Mouse (Mus musculus) liver, embryonic 12.5 days (tissue): Measurements from ENCODE around the gene Tmem205. TPM values are rescaled to one million over a fixed set of nuclear protein-coding genes. Genes with fewer than 3 reads are reported as not detected.

Source experiments
- ATAC-seq: fragments of 200-750 bp; cut with Nextera tagmentation; 2 replicates; pipeline ENCODE4 v1.8.0; 2017; ENCODE audit warnings: moderate number of reproducible peaks, mild to moderate bottlenecking, moderate library complexity
- H3K27ac ChIP-seq: fragments of 300-500 bp; sonication (generic); 2 replicates; pipeline ENCODE4 v1.5.1; 2016; ENCODE audit warnings: mild to moderate bottlenecking
- H3K27me3 ChIP-seq: fragments of 300-500 bp; sonication (generic); replicated peaks from 2 replicates; pipeline ENCODE4 v1.6.1; 2016; ENCODE audit warnings: mild to moderate bottlenecking, moderate library complexity
- H3K36me3 ChIP-seq: fragments of 300-500 bp; sonication (generic); 2 replicates; pipeline ENCODE4 v1.6.1; 2016; ENCODE audit warnings: mild to moderate bottlenecking, moderate library complexity
- H3K4me1 ChIP-seq: fragments of 300-500 bp; sonication (generic); 2 replicates; pipeline ENCODE4 v1.6.1; 2016
- H3K4me2 ChIP-seq: fragments of 300-500 bp; sonication (generic); 2 replicates; pipeline ENCODE4 v1.6.1; 2016; ENCODE audit warnings: mild to moderate bottlenecking, moderate library complexity
- H3K4me3 ChIP-seq: fragments of 300-500 bp; sonication (generic); 2 replicates; pipeline ENCODE4 v1.5.1; 2016; ENCODE audit warnings: mild to moderate bottlenecking, moderate library complexity
- H3K9ac ChIP-seq: fragments of 300-500 bp; sonication (generic); 2 replicates; pipeline ENCODE4 v1.6.1; 2016; ENCODE audit warnings: mild to moderate bottlenecking, moderate library complexity
- H3K9me3 ChIP-seq: fragments of 300-500 bp; sonication (generic); replicated peaks from 2 replicates; pipeline ENCODE4 v1.6.1; 2016; ENCODE audit warnings: mild to moderate bottlenecking, moderate library complexity
- WGBS: fragments of 180-500 bp; shearing (Covaris S2); methylation state at CpG from one replicate; pipeline ENCODE4 v1.1.7; 2016; ENCODE audit not compliant: insufficient replicate concordance; 5-methylcytosine and 5-hydroxymethylcytosine counted together
- polyA plus RNA-seq: library from polyadenylated mRNA; unstranded; fragments of >200 nt; fragmentation: Nextera tagmentation; extraction: Ambion mirVana; gene quantifications from 2 replicates; pipeline ENCODE4 v1.2.1, GENCODE M21; 2016

The Tmem205 gene
- polyA plus RNA-seq, 1 experiment from 2014 or later: 41.8 TPM

GRCm38 (mm10) chr9:21958372-21958771 lies 31.0 kb upstream of the Tmem205 start:
- Histone ChIP-seq H3K4me1 (peaks cover 60% of the 10 kb centered on the region), H3K27me3 (peaks cover 9% of the 10 kb centered on the region; the same call in 1 of the 2 replicates), H3K9ac (peak overlapping the region; percentile 93), H3K4me2 (peak overlapping the region; percentile 79), H3K9me3 (no peaks in the 10 kb centered on the region), H3K36me3 (peaks cover 55% of the 10 kb centered on the region), H3K27ac (peak overlapping the region; percentile 97), H3K4me3 (peak overlapping the region; percentile 98)
- 77% methylated on average over 5 of the region's 5 CpGs for WGBS
- no peak for ATAC-seq

GRCm38 (mm10) chr9:21955570-21956281 lies 28.4 kb upstream of the Tmem205 start, which contains the start of gene Swsap1:
TSS of gene Swsap1 (plus strand) at chr9:21955755.
- peaks cover 41% of the 10 kb centered on the region for H3K36me3 ChIP-seq
- H3K4me3 ChIP-seq: peak within 1 kb of the TSS; percentile 74
- under 1% methylated on average over 54 of the region's 54 CpGs for WGBS
- H3K4me2 ChIP-seq: peak within 1 kb of the TSS; percentile 70
- ATAC-seq: peak; percentile 94
- H3K27ac ChIP-seq: peak within 1 kb of the TSS; percentile 97
- H3K9ac ChIP-seq: peak within 1 kb of the TSS; percentile 80
- no peaks in the 10 kb centered on the region for H3K9me3 ChIP-seq
- H3K4me1 ChIP-seq: peaks cover 50% of the 10 kb centered on the region
- H3K27me3 ChIP-seq: no peaks in the 10 kb centered on the region; the same call in 1 of the 2 replicates

GRCm38 (mm10) chr9:21955225-21955569 lies 27.8 kb upstream of the Tmem205 start:
- peaks cover 36% of the 10 kb centered on the region for H3K36me3 ChIP-seq
- peak overlapping the region; percentile 74 for H3K4me3 ChIP-seq
- H3K27ac ChIP-seq: peak overlapping the region; percentile 97
- under 1% methylated on average over 18 of the region's 18 CpGs for WGBS
- no peaks in the 10 kb centered on the region; the same call in 1 of the 2 replicates for H3K27me3 ChIP-seq
- no peaks in the 10 kb centered on the region for H3K9me3 ChIP-seq
- peak overlapping the region; percentile 70 for H3K4me2 ChIP-seq
- peak overlapping the region; percentile 80 for H3K9ac ChIP-seq
- ATAC-seq: peak; percentile 69
- H3K4me1 ChIP-seq: peaks cover 45% of the 10 kb centered on the region

GRCm38 (mm10) chr9:21954635-21955034 lies 27.3 kb upstream of the Tmem205 start:
- peak overlapping the region; percentile 70 for H3K4me2 ChIP-seq
- no peak overlapping the region for H3K27ac ChIP-seq
- no peak for ATAC-seq
- peaks cover 39% of the 10 kb centered on the region for H3K4me1 ChIP-seq
- peaks cover 30% of the 10 kb centered on the region for H3K36me3 ChIP-seq
- H3K9ac ChIP-seq: peak overlapping the region; percentile 80; the same call in 1 of the 2 replicates
- WGBS: 74% methylated on average over 3 of the region's 3 CpGs
- peak overlapping the region; percentile 74 for H3K4me3 ChIP-seq
- H3K9me3 ChIP-seq: no peaks in the 10 kb centered on the region
- H3K27me3 ChIP-seq: no peaks in the 10 kb centered on the region

- WGBS: 19% methylated on average over 3 of the region's 3 CpGs
- ATAC-seq: no peak
- Histone ChIP-seq H3K36me3 (peaks cover 20% of the 10 kb centered on the region), H3K9me3 (no peaks in the 10 kb centered on the region), H3K4me2 (no peak overlapping the region), H3K27me3 (peaks cover 9% of the 10 kb centered on the region), H3K4me3 (no peak overlapping the region), H3K27ac (no peak overlapping the region), H3K9ac (no peak overlapping the region), H3K4me1 (peaks cover 29% of the 10 kb centered on the region)
Observed at GRCm38 (mm10) chr9:21953600-21953999, 26.2 kb upstream of the Tmem205 start.

- Histone ChIP-seq H3K9ac (no peak overlapping the region), H3K4me3 (no peak overlapping the region), H3K4me1 (peaks cover 25% of the 10 kb centered on the region), H3K9me3 (no peaks in the 10 kb centered on the region), H3K4me2 (no peak overlapping the region), H3K36me3 (peaks cover 4% of the 10 kb centered on the region; the same call in 1 of the 2 replicates), H3K27ac (no peak overlapping the region), H3K27me3 (peaks cover 25% of the 10 kb centered on the region)
- no peak for ATAC-seq
- 70% methylated on average over 3 of the region's 3 CpGs for WGBS
Observed at GRCm38 (mm10) chr9:21951977-21952376, 24.6 kb upstream of the Tmem205 start.

GRCm38 (mm10) chr9:21950322-21950721 lies 23.0 kb upstream of the Tmem205 start:
- peaks cover 34% of the 10 kb centered on the region for H3K27me3 ChIP-seq
- H3K4me1 ChIP-seq: peaks cover 19% of the 10 kb centered on the region
- H3K4me3 ChIP-seq: no peak overlapping the region
- no peak overlapping the region for H3K9ac ChIP-seq
- H3K9me3 ChIP-seq: no peaks in the 10 kb centered on the region
- no peaks in the 10 kb centered on the region for H3K36me3 ChIP-seq
- H3K4me2 ChIP-seq: no peak overlapping the region
- no peak for ATAC-seq
- H3K27ac ChIP-seq: no peak overlapping the region
- WGBS: 15% methylated on average over 11 of the region's 11 CpGs

- Histone ChIP-seq H3K4me1 (peaks cover 25% of the 10 kb centered on the region), H3K9me3 (no peaks in the 10 kb centered on the region), H3K27me3 (peaks cover 46% of the 10 kb centered on the region), H3K4me3 (no peak overlapping the region), H3K9ac (no peak overlapping the region), H3K4me2 (no peak overlapping the region), H3K36me3 (no peaks in the 10 kb centered on the region), H3K27ac (no peak overlapping the region)
- 48% methylated on average over 6 of the region's 6 CpGs for WGBS
- no peak for ATAC-seq
Observed at GRCm38 (mm10) chr9:21948790-21949189, 21.4 kb upstream of the Tmem205 start.

GRCm38 (mm10) chr9:21948146-21948545 lies 20.8 kb upstream of the Tmem205 start:
- Histone ChIP-seq H3K4me3 (no peak overlapping the region), H3K9me3 (no peaks in the 10 kb centered on the region), H3K9ac (no peak overlapping the region), H3K4me1 (peaks cover 25% of the 10 kb centered on the region), H3K36me3 (no peaks in the 10 kb centered on the region), H3K27ac (no peak overlapping the region), H3K4me2 (peak overlapping the region; percentile 60; the same call in 1 of the 2 replicates), H3K27me3 (peaks cover 52% of the 10 kb centered on the region)
- WGBS: 41% methylated on average over 8 of the region's 8 CpGs
- ATAC-seq: no peak

- peak overlapping the region; percentile 37; the same call in 1 of the 2 replicates for H3K9ac ChIP-seq
- ATAC-seq: peak; percentile 38
- no peaks in the 10 kb centered on the region for H3K36me3 ChIP-seq
- H3K4me2 ChIP-seq: peak overlapping the region; percentile 60
- no peaks in the 10 kb centered on the region for H3K9me3 ChIP-seq
- 2% methylated on average over 28 of the region's 28 CpGs for WGBS
- peaks cover 54% of the 10 kb centered on the region for H3K27me3 ChIP-seq
- peak overlapping the region; percentile 12 for H3K4me3 ChIP-seq
- H3K27ac ChIP-seq: no peak overlapping the region
- H3K4me1 ChIP-seq: peaks cover 25% of the 10 kb centered on the region
Observed at GRCm38 (mm10) chr9:21947540-21948130, 20.3 kb upstream of the Tmem205 start.

GRCm38 (mm10) chr9:21944267-21944666 lies 16.9 kb upstream of the Tmem205 start:
- H3K4me2 ChIP-seq: peak overlapping the region; percentile 38
- H3K9ac ChIP-seq: no peak overlapping the region
- H3K36me3 ChIP-seq: no peaks in the 10 kb centered on the region
- no peaks in the 10 kb centered on the region for H3K9me3 ChIP-seq
- H3K27ac ChIP-seq: no peak overlapping the region
- no peak overlapping the region for H3K4me3 ChIP-seq
- H3K4me1 ChIP-seq: peaks cover 25% of the 10 kb centered on the region
- WGBS: 12% methylated on average over 23 of the region's 23 CpGs
- ATAC-seq: no peak
- peaks cover 51% of the 10 kb centered on the region for H3K27me3 ChIP-seq

GRCm38 (mm10) chr9:21943638-21944037 lies 16.3 kb upstream of the Tmem205 start:
- ATAC-seq: no peak
- WGBS: 40% methylated on average over 12 of the region's 12 CpGs

More at GRCm38 (mm10) chr9:21943638-21944037, 16.3 kb upstream of the Tmem205 start:
- Histone ChIP-seq H3K27ac (no peak overlapping the region), H3K4me1 (peaks cover 25% of the 10 kb centered on the region), H3K36me3 (no peaks in the 10 kb centered on the region), H3K27me3 (peaks cover 45% of the 10 kb centered on the region), H3K9ac (no peak overlapping the region), H3K4me2 (no peak overlapping the region), H3K9me3 (no peaks in the 10 kb centered on the region), H3K4me3 (no peak overlapping the region)
